Mouse (Mus musculus) C2C12 (cell line): ENCODE results near the gene Sipa1l3.

Experiments
- CEBPB ChIP-seq: IDR thresholded peaks from one replicate; pipeline ENCODE4 v1.6.1; 2011; ENCODE audit warnings: low read depth, mild to moderate bottlenecking, control low read depth, moderate library complexity
- CTCF ChIP-seq: IDR thresholded peaks from one replicate; pipeline ENCODE4 v1.5.1; 2011; ENCODE audit not compliant: control insufficient read depth, insufficient read depth, insufficient read length
- FOSL1 ChIP-seq: IDR thresholded peaks from one replicate; pipeline ENCODE4 v1.8.0; 2011; ENCODE audit warnings: mild to moderate bottlenecking, low read length; ENCODE audit not compliant: poor library complexity, insufficient read depth, severe bottlenecking
- MAX ChIP-seq: IDR thresholded peaks from one replicate; pipeline ENCODE4 v1.6.1; 2011; ENCODE audit warnings: mild to moderate bottlenecking, control low read depth
- MYOD1 ChIP-seq: IDR thresholded peaks from one replicate; pipeline ENCODE4 v1.6.1; 2011; ENCODE audit warnings: low read depth; ENCODE audit not compliant: control insufficient read depth, insufficient read length
- MYOG ChIP-seq: IDR thresholded peaks from one replicate; pipeline ENCODE4 v1.6.1; 2011; ENCODE audit not compliant: control insufficient read depth, insufficient read length; ENCODE audit errors: extremely low read depth
- USF1 ChIP-seq: IDR thresholded peaks from one replicate; pipeline ENCODE4 v1.6.1; 2011; ENCODE audit warnings: low read depth, mild to moderate bottlenecking, control low read depth, moderate library complexity

DNA sequence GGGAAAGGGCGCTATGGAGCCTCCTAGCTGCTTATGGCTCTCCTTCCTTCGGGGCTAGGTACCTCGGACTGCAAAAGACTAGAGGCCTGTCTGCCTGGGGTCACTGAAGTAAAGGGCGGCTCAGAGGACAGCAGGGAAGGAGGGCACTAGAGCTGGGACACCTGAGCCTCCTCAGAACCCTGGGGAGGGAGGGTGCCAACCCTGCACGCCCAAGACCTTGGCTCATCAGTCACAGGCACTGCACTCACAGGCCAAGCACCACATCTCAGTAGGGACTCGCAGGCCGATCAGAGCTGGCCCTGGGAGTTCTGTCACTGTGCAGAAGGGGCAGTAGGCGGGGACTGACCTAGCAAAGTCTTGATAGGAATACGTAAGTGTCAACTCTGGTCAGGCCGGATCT lies 81.4 kb downstream of the Sipa1l3 start:
- TF ChIP-seq CTCF (no peak), MYOD1 (no peak), CEBPB (no peak), MAX (no peak), FOSL1 (no peak), USF1 (no peak), MYOG (no peak)
